Mouse (Mus musculus): ENCODE measurements around the gene Ppp1r21.

Ppp1r21 gene

DNA sequence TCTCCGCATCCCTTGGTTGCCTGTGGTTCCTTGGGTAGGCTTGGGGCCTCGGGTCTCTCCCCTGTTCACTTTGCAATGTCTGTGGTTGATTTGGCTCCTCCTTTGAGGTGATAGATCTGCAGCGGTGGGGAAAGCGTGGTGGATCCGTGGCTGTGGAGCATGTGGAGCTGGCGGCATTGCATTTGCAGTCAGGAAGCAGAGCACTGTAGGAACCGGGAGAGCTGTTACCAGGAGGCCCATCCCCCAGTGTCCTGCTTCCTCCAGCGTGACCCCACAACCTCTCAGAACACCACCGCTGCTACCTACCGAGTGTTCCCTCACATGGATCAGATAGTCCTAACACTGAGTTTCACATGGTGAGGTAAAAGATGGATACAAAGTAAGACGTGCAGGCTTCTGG is 40.9 kb downstream of the Ppp1r21 start:
- no peak for DNase-seq (ENCODE audit: low read depth, low spot score)

DNA sequence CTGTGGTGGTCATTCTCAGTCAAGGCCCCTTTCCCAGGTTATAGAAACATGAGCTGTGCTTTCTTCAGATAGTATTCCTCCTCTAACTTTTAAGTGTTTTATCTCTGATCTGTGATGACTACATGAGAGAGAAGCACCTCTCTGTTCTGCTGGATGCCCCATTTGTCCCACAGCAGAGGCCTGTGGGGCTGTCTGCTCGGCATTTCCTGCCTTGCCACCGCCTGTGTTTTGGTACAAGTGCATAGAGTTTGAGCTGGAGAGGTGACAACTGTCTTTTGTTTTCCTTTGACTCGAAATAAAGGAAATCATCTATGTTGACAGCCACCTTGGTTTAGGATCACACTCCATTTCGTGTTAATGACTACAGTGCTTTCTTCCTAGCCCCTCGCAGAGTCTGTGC is 44.9 kb downstream of the Ppp1r21 start:
- no peak for DNase-seq (ENCODE audit: low read depth, low spot score)

GRCm38 (mm10) chr17:88578522-88579242 is 48.8 kb downstream of the Ppp1r21 start:
- no peak for DNase-seq (ENCODE audit: low read depth, low spot score)

DNA sequence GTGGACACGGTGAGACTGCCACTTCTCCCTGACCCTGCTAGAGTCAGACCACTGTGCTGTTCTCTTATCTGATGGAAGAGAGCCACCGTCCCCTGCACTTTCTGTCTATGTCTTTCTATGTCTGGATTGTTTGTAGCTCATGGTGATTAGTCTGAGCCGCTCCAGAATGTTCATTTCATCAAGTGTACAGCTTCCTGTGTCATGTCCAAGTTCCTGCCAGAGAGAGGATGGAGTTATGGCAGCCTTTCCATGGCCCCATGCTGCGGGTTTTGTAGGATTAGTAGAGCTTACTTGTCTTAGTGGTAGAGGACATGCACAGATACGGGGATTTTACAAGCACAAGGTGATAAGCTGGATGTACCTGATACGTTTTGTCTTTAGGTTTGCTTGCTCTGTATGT is 50.6 kb downstream of the Ppp1r21 start:
- DNase-seq (ENCODE audit: low read depth, low spot score): no peak

- DNase-seq (ENCODE audit: low read depth, low spot score): no peak
Measured at GRCm38 (mm10) chr17:88581511-88582021, 51.6 kb downstream of the Ppp1r21 start.

DNA sequence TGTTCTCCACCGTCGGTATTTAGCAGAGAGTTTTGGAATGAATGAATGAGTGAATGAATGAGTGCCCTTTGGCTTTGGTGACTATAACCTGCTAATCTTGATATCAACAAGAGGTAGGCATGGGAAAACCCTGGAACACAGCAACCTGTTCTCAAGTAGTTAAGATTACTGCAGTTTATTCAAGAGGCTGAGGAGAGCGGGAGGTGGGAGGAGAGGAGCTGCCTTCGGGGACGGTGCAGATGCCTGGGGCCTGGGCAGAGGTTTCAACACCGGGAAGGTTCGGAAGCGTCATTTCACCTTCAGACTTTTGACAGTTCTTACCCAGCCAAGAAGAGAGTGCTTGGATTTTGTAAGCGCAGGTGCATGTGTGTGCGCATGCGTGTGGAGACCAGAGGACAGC is 53.1 kb downstream of the Ppp1r21 start:
- DNase-seq (ENCODE audit: low read depth, low spot score): no peak

DNA sequence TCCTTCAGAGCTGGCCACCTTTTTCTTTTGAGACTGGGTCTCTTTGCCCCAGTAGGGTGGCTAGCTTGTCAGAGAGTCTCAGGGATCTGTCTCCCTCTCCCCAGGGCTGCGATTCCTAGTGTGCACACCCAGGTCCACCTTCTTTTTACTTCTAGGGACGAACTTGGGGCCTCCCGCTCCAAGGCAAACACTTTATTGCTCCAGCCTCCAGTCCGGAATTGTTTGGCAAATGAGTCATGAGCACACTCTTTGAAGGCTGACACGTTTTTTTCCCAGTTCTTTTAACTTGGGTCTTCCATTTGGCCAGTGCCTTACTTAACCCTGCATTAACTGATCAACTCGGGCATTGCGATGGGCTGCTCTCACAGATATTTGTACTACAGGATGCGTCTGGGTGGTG is 53.5 kb downstream of the Ppp1r21 start:
- DNase-seq (ENCODE audit: low read depth, low spot score): no peak

DNA sequence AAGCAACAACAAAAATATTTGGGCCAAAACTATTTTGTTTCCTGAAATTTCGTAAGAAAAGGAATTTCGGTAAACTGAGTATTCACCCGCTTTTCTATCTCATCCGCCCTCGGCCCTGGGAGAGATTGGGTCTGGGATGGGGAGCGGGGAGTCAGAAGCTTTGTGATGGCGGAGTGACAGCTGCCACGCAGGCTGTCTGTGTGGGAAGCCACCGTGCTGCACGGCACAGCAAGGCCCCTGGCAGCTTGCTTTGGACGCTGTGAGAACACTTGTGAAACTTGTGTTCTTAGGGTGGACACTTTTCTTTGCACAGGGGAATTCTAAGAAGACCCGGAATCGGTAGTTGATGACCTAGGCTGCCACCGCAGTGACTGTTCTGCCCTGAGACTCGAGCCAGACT is 57.5 kb downstream of the Ppp1r21 start:
- DNase-seq (ENCODE audit: low read depth, low spot score): no peak

DNA sequence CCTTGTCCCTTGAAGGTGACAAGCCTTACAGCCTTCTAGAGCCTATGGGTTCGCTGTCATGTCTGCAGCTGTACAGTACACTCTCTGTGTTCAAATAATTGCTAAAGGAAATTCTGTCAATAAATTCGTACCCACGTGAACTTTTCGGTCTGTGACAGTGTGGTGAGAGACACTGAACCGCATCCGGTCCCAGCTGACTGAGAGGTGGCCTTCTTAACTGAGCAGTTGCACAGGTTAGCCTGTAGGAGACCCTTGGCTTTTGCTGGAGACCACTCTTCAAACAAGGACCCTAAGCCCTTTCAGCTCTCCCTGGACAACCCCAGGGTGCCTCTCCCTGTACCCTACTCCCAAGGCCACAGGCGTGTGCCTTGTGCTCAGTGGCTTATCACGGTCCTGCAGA is 58.3 kb downstream of the Ppp1r21 start:
- DNase-seq (ENCODE audit: low read depth, low spot score): no peak

- DNase-seq (ENCODE audit: low read depth, low spot score): no peak
Measured at GRCm38 (mm10) chr17:88590251-88590650, 60.3 kb downstream of the Ppp1r21 start.

GRCm38 (mm10) chr17:88595071-88595470 is 65.2 kb downstream of the Ppp1r21 start:
- DNase-seq (ENCODE audit: low read depth, low spot score): no peak

- DNase-seq (ENCODE audit: low read depth, low spot score): no peak
Measured at GRCm38 (mm10) chr17:88596068-88596467, 66.2 kb downstream of the Ppp1r21 start.

DNA sequence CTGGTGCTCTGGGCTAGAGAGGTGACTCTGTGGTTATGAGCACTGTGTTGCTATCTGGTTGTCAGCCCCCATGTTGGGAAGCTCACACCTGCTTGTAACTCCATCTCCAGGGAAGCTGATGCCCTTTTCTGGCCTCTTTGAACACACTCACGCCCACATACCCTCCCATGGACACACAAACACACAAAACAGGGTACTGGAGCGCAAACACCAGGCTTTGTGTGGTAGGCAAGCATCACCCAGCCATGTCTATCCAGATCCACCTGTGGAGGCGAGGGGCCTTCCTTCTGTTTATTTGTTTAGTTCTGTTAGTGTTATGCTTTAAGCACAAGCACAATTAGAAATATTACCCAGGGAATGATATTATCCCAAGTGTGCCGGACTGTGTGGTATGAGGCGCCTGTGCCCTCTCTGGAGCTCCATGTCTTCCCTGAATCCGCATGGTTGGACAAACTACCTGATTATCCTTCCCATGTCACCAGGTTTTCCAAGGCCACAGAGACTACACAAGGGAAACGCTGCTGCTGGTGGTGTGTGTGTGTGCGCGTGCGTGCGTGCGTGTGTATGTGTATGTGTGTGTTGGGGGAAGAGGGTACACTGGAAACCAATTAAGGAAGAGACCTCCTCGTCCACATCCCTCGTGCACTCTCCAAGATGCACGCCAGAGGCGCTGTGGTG is 66.8 kb downstream of the Ppp1r21 start:
- DNase-seq (ENCODE audit: low read depth, low spot score): no peak

- DNase-seq (ENCODE audit: low read depth, low spot score): peak; percentile 73
Measured at GRCm38 (mm10) chr17:88597222-88598055, 67.5 kb downstream of the Ppp1r21 start, which contains the start of gene Ston1. Gene Ston1 (plus strand): TSS chr17:88597684.

GRCm38 (mm10) chr17:88598056-88598420 is 68.1 kb downstream of the Ppp1r21 start:
- no peak for DNase-seq (ENCODE audit: low read depth, low spot score)

- DNase-seq (ENCODE audit: low read depth, low spot score): no peak
Measured at GRCm38 (mm10) chr17:88598570-88599368, 68.9 kb downstream of the Ppp1r21 start.

DNA sequence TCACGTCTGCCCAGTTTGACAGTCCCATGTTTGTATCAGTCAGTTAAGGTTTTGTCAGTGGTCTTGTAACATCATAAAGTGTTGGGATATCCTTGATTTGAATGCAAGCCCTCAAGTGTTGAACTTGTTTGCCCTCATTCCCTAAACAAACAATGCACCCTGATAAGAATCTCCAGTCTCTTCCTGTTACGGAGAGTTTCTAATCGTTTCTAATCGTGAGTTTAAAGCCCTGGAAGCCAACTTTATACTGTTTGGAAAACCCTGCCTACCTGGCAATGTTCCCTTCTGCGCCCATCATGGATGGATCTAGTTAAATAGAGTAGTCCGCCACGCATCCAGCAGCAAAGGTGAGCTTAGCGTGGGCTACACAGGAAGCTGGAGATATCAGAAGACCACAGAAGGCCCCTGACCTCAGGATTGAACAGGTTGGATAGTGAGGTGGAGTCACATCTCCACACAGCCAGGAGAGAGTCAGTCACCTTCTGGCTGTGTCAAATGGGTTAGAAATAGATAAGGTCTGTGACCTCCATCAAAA is 70.6 kb downstream of the Ppp1r21 start:
- DNase-seq (ENCODE audit: low read depth, low spot score): no peak

DNA sequence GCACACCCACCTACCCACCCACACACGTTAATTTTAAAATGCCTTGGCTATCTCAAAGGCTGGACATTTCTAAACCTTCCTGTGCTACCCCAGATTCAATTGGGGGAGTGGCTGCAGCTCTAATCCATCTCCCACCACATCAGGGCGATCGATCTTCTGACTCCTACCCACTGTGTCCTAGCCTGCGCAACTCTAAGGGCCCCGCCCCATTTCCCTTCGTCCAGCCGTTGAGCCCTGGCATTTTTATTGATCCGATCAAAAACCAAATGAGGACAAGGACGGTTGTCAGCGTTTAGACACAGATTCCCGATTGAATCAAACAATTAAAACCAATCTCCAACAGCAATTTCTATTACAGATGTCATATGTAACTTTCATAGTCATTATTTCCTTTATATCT is 74.0 kb downstream of the Ppp1r21 start:
- no peak for DNase-seq (ENCODE audit: low read depth, low spot score)

- DNase-seq (ENCODE audit: low read depth, low spot score): no peak
Measured at GRCm38 (mm10) chr17:88606056-88606455, 76.1 kb downstream of the Ppp1r21 start.

GRCm38 (mm10) chr17:88609361-88609760 is 79.4 kb downstream of the Ppp1r21 start:
- no peak for DNase-seq (ENCODE audit: low read depth, low spot score)

DNA sequence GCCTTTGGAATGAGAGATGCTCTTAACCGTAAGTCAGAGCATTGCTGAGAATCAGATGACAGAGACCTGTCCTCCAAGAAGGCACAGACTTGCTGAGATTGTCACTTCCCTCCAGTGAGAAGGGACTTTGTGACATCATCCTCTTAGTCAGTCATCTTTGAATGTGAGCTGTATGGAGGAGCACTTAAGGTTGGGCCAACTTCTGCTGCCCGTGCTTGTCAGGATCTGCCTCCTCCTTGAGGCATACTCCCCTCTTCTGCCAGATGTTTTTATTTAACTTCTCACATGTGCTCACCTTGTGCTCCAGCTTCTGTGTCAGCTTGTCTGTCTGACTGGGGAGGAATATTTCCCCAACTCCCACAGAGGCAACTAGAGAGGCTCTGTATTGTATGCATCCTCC is 81.1 kb downstream of the Ppp1r21 start:
- no peak for DNase-seq (ENCODE audit: low read depth, low spot score)

Measured in embryo, embryonic 11.5 days (tissue).